Comparison of ENCODE assay signal across 9 mouse cellular contexts in the genomic region with DNA sequence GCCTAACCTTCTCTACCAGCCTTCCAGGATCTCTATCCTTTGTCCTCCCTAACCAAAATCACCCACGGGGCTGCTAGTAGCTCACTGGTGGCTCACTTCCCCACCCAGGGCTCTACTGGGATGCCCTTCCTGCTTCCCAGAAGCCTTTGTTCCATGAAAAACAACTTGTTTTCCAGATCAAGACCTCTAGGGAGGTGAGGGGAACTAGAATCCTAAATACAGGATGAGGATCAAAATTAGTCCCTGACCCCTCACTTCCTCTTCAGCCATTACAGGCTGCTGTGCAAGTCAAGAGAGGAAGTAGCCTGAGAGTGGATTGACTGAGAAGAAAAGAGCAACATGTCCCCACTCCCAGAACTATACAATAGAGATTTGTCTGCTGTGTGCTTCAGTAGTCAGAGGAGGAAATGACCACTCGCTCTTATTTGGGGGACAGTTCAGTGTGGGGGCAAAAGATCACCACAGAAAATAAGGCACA.
DNase-seq lines count a peak whose midpoint lies in the region; ATAC-seq and TF ChIP-seq lines count a peak whose summit lies in the region.
"Had no signal": no experiment of that assay in that cellular context is flagged by ENCODE, and none has a peak within 500 bp of the region (broad histone marks: within the 10 kb centered on the region; RNA-seq: fewer than 3 reads in every experiment).

No protein-coding gene starts in this region.

- intact Hi-C loops in gastrocnemius, adult 2 months (cut with DNase I), result no loop called here
- intact Hi-C loops in gastrocnemius, postnatal 36 days (cut with DNase I), result no loop called here

- H3K27ac ChIP-seq in gastrocnemius, adult 2 months, result peak overlapping the region; percentile 89
- no peak overlapping the region for H3K27ac ChIP-seq in midbrain, embryonic 11.5 days (ENCODE audit: low read depth, low read length)
- no peak overlapping the region for H3K27ac ChIP-seq in midbrain, embryonic 14.5 days (replicated peaks; ENCODE audit: low read depth, low read length)
- peak overlapping the region; percentile 37 for H3K27ac ChIP-seq in small intestine, adult 2 months (ENCODE audit: insufficient read depth, low read depth, low read length)

- H3K4me2 ChIP-seq in midbrain, embryonic 11.5 days, result no peak overlapping the region
- H3K4me2 ChIP-seq in midbrain, embryonic 14.5 days (ENCODE audit: low read length), result no peak overlapping the region
- H3K4me2 ChIP-seq: embryonic facial prominence, embryonic 13.5 days had no signal

- H3K9ac ChIP-seq in midbrain, embryonic 11.5 days (ENCODE audit: low read length), result no peak overlapping the region
- H3K9ac ChIP-seq in midbrain, embryonic 14.5 days (replicated peaks; ENCODE audit: low read length), result no peak overlapping the region
- H3K9ac ChIP-seq: embryonic facial prominence, embryonic 13.5 days had no signal

- H3K9me3 ChIP-seq in midbrain, embryonic 11.5 days (ENCODE audit: control insufficient read depth, low read length), result no peaks in the 10 kb centered on the region
- no peaks in the 10 kb centered on the region for H3K9me3 ChIP-seq in midbrain, embryonic 14.5 days (ENCODE audit: control insufficient read depth, low read length)
- H3K9me3 ChIP-seq: embryonic facial prominence, embryonic 13.5 days had no signal

- TF ChIP-seq CTCF in gastrocnemius, adult 2 months (IDR thresholded peaks at IDR 0.05), result no peak
- no peak for TF ChIP-seq CTCF in small intestine, adult 2 months (IDR thresholded peaks at IDR 0.05; ENCODE audit: extremely low read depth, insufficient read length, insufficient replicate concordance, low read depth, low read length)

- DNase-seq in gastrocnemius, adult 2 months, result peak; percentile 34
- no peak for DNase-seq in gastrocnemius, postnatal 36 days
- DNase-seq in midbrain, embryonic 11.5 days (ENCODE audit: low spot score, missing footprints), result peak; percentile 57
- no peak for DNase-seq in midbrain, embryonic 14.5 days
- peak; percentile 29 for DNase-seq in kidney, postnatal 14 days
- no peak for DNase-seq in thymus, postnatal 25 days
- DNase-seq in spleen, adult 12 weeks (ENCODE audit: low spot score), result no peak

- no peak for ATAC-seq in midbrain, embryonic 11.5 days (ENCODE audit: low FRiP score)
- ATAC-seq in midbrain, embryonic 14.5 days (ENCODE audit: low FRiP score, low TSS enrichment), result no peak

- H3K4me1 ChIP-seq in midbrain, embryonic 11.5 days (ENCODE audit: control insufficient read depth, insufficient read depth, low read length), result no peaks in the 10 kb centered on the region
- H3K4me1 ChIP-seq in midbrain, embryonic 14.5 days (ENCODE audit: control insufficient read depth, insufficient read depth, low read length), result no peaks in the 10 kb centered on the region
- no peaks in the 10 kb centered on the region for H3K4me1 ChIP-seq in small intestine, adult 2 months (ENCODE audit: control insufficient read depth, insufficient read depth, insufficient read length, low read length)
- H3K4me1 ChIP-seq: embryonic facial prominence, embryonic 13.5 days had no signal

- no peak for TF ChIP-seq POLR2A in small intestine, adult 2 months (IDR thresholded peaks at IDR 0.05; ENCODE audit: low read depth, low read length)

- H3K4me3 ChIP-seq in gastrocnemius, adult 2 months, result no peak overlapping the region
- H3K4me3 ChIP-seq in midbrain, embryonic 11.5 days (ENCODE audit: low read depth, low read length), result no peak overlapping the region
- H3K4me3 ChIP-seq in midbrain, embryonic 14.5 days (replicated peaks; ENCODE audit: low read depth, low read length), result no peak overlapping the region
- H3K4me3 ChIP-seq in small intestine, adult 2 months (ENCODE audit: low read depth, low read length), result no peak overlapping the region
- H3K4me3 ChIP-seq: embryonic facial prominence, embryonic 13.5 days had no signal

- H3K27me3 ChIP-seq in midbrain, embryonic 11.5 days (ENCODE audit: control insufficient read depth, insufficient read depth, low read length), result no peaks in the 10 kb centered on the region
- no peaks in the 10 kb centered on the region for H3K27me3 ChIP-seq in midbrain, embryonic 14.5 days (ENCODE audit: control insufficient read depth, insufficient read depth, low read length)
- no peaks in the 10 kb centered on the region for H3K27me3 ChIP-seq in small intestine, adult 2 months (ENCODE audit: control insufficient read depth, insufficient read depth, low read length)
- H3K27me3 ChIP-seq: embryonic facial prominence, embryonic 13.5 days had no signal

- 63% methylated on average over 2 of the region's 2 CpGs for WGBS in midbrain, embryonic 11.5 days
- WGBS in midbrain, embryonic 14.5 days, result 67% methylated on average over 2 of the region's 2 CpGs
- WGBS in small intestine, adult 2 months, result 56% methylated on average over 2 of the region's 2 CpGs

- no peaks in the 10 kb centered on the region for H3K36me3 ChIP-seq in midbrain, embryonic 11.5 days (ENCODE audit: control insufficient read depth, insufficient read depth, low read length)
- H3K36me3 ChIP-seq in midbrain, embryonic 14.5 days (ENCODE audit: control insufficient read depth, insufficient read depth, low read length), result no peaks in the 10 kb centered on the region
- no peaks in the 10 kb centered on the region for H3K36me3 ChIP-seq in small intestine, adult 2 months (ENCODE audit: control insufficient read depth, insufficient read depth, low read length)
- H3K36me3 ChIP-seq: embryonic facial prominence, embryonic 13.5 days had no signal

Comparison
In these comparisons a context has a peak if more than half of its experiments do, and no peak if none do; other contexts are left out.
1. DNase-seq: peak in gastrocnemius, adult 2 months (single experiment), midbrain, embryonic 11.5 days (single experiment) and kidney, postnatal 14 days (single experiment); none in gastrocnemius, postnatal 36 days (0 of 2), midbrain, embryonic 14.5 days (single experiment), thymus, postnatal 25 days (single experiment) and spleen, adult 12 weeks (single experiment).
2. H3K27ac ChIP-seq: peak in gastrocnemius, adult 2 months (single experiment) and small intestine, adult 2 months (single experiment); none in midbrain, embryonic 11.5 days (single experiment) and midbrain, embryonic 14.5 days (single experiment).